Mouse (Mus musculus) gonadal fat pad, adult 2 months (tissue): ENCODE data around the gene Lcat. TPM values are rescaled to one million over a fixed set of nuclear protein-coding genes. Genes with fewer than 3 reads are reported as not detected.

Experiments
- DNase-seq: peaks from one replicate; pipeline ENCODE4 v3.0.0-alpha.2; 2012; ENCODE audit warnings: low read depth
- polyA plus RNA-seq: library from polyadenylated mRNA; depleted of rRNA; stranded (reverse); fragments of >200 nt; gene quantifications from 2 replicates; pipeline ENCODE4 v1.2.3, GENCODE M21; 2012

Gene Lcat
- polyA plus RNA-seq, 1 experiment, result 2.6 TPM

GRCm38 (mm10) chr8:105949350-105949749 is 6.2 kb upstream of the Lcat start:
- no peak for DNase-seq

- DNase-seq, result no peak
These were observed 640 bp downstream of the Lcat start for GRCm38 (mm10) chr8:105942542-105942941.

GRCm38 (mm10) chr8:105942026-105942425 is 1.2 kb downstream of the Lcat start:
- no peak for DNase-seq

GRCm38 (mm10) chr8:105938306-105938669 is 4.9 kb downstream of the Lcat start, which contains the start of gene Psmb10:
Gene Psmb10, minus strand, starts transcription at chr8:105938444.
- no peak for DNase-seq

GRCm38 (mm10) chr8:105937496-105938305 is 5.5 kb downstream of the Lcat start:
- no peak for DNase-seq

- DNase-seq, result no peak
These were observed 6.2 kb downstream of the Lcat start for GRCm38 (mm10) chr8:105936866-105937475.

GRCm38 (mm10) chr8:105935863-105936603 is 7.1 kb downstream of the Lcat start:
- no peak for DNase-seq

GRCm38 (mm10) chr8:105935105-105935504 is 8.1 kb downstream of the Lcat start:
- no peak for DNase-seq

- DNase-seq, result no peak
These were observed 9.4 kb downstream of the Lcat start, which contains the start of gene Ctrl for GRCm38 (mm10) chr8:105933762-105934161. Gene Ctrl, minus strand, starts transcription at chr8:105933862.

GRCm38 (mm10) chr8:105932525-105932924 is 10.7 kb downstream of the Lcat start:
- DNase-seq, result no peak

- no peak for DNase-seq
These were observed 11.9 kb downstream of the Lcat start for GRCm38 (mm10) chr8:105931271-105931670.

- no peak for DNase-seq
These were observed 12.6 kb downstream of the Lcat start for GRCm38 (mm10) chr8:105930602-105931001.

- DNase-seq, result no peak
These were observed 18.1 kb downstream of the Lcat start for GRCm38 (mm10) chr8:105925123-105925522.

GRCm38 (mm10) chr8:105919390-105919789 is 23.8 kb downstream of the Lcat start:
- no peak for DNase-seq

GRCm38 (mm10) chr8:105900941-105901616 is 42.1 kb downstream of the Lcat start:
- DNase-seq, result no peak

GRCm38 (mm10) chr8:105900180-105900940 is 42.8 kb downstream of the Lcat start, which contains the start of gene Pskh1:
Gene Pskh1, plus strand, starts transcription at chr8:105900441.
- no peak for DNase-seq

GRCm38 (mm10) chr8:105897801-105898480 is 45.2 kb downstream of the Lcat start:
- DNase-seq, result no peak

- DNase-seq, result no peak
These were observed 49.8 kb downstream of the Lcat start, which contains the start of gene Nrn1l for GRCm38 (mm10) chr8:105893339-105893738. Gene Nrn1l, plus strand, starts transcription at chr8:105893567.

GRCm38 (mm10) chr8:105892432-105892831 is 50.8 kb downstream of the Lcat start:
- no peak for DNase-seq

- DNase-seq, result no peak
These were observed 52.3 kb downstream of the Lcat start for GRCm38 (mm10) chr8:105890870-105891269.
